Mouse (Mus musculus) ZHBTc4 (cell line): ENCODE results near the gene Twist2.
A peak's percentile ranks its signal among the peaks of the same experiment; 100 is the strongest.

Experiments
- DNase-seq: peaks from one replicate; pipeline ENCODE4 v3.0.0-alpha.2; 2011; ENCODE audit warnings: low read depth, low spot score

The Twist2 gene

GRCm38 (mm10) chr1:91873572-91874285 is 72.5 kb downstream of the Twist2 start:
- no peak for DNase-seq

GRCm38 (mm10) chr1:91874633-91875032 is 73.4 kb downstream of the Twist2 start:
- DNase-seq = peak; percentile 62

- no peak for DNase-seq
Measured at GRCm38 (mm10) chr1:91875042-91875720, 73.9 kb downstream of the Twist2 start.

- no peak for DNase-seq
Measured at GRCm38 (mm10) chr1:91878696-91879095, 77.4 kb downstream of the Twist2 start.

- DNase-seq = no peak
Measured at GRCm38 (mm10) chr1:91880156-91880555, 78.9 kb downstream of the Twist2 start.

GRCm38 (mm10) chr1:91880899-91881298 is 79.6 kb downstream of the Twist2 start:
- no peak for DNase-seq

GRCm38 (mm10) chr1:91883115-91883514 is 81.9 kb downstream of the Twist2 start:
- DNase-seq = no peak

- DNase-seq = peak; percentile 82
Measured at GRCm38 (mm10) chr1:91893598-91893997, 92.3 kb downstream of the Twist2 start.

- no peak for DNase-seq
Measured at GRCm38 (mm10) chr1:91894286-91894685, 93.0 kb downstream of the Twist2 start.

GRCm38 (mm10) chr1:91897078-91897477 is 95.8 kb downstream of the Twist2 start:
- DNase-seq = peak; percentile 43
